In genomic region chr4:74401617-74402313, GRCm38 (mm10) we compare ENCODE assay signal across 8 mouse cellular contexts.
DNase-seq lines count a peak whose midpoint lies in the region; ATAC-seq lines count a peak whose summit lies in the region.
"Not testable (repeated sequence)": the region's sequence is repeated elsewhere in the genome, so short reads cannot be mapped to it uniquely, and the experiment has no call there.

No protein-coding gene starts in this region.

- not testable (repeated sequence) for H3K9me3 ChIP-seq in forebrain, embryonic 11.5 days (ENCODE audit: control insufficient read depth, low read length); forebrain, embryonic 15.5 days; hindbrain, embryonic 12.5 days (replicated peaks); hindbrain, embryonic 16.5 days (ENCODE audit: control insufficient read depth, low read length); limb, embryonic 11.5 days (ENCODE audit: control insufficient read depth, low read length); neural tube, embryonic 11.5 days (ENCODE audit: control insufficient read depth, low read length); neural tube, embryonic 15.5 days (replicated peaks)

- H3K36me3 ChIP-seq in forebrain, embryonic 11.5 days (ENCODE audit: control insufficient read depth, insufficient read depth, low read length); limb, embryonic 11.5 days (ENCODE audit: control insufficient read depth, insufficient read depth, low read length); neural tube, embryonic 11.5 days (ENCODE audit: control insufficient read depth, insufficient read depth, low read length): not testable (repeated sequence)
- peaks cover 27% of the 10 kb centered on the region for H3K36me3 ChIP-seq in forebrain, embryonic 15.5 days
- peaks cover 26% of the 10 kb centered on the region for H3K36me3 ChIP-seq in hindbrain, embryonic 12.5 days
- H3K36me3 ChIP-seq in hindbrain, embryonic 16.5 days (ENCODE audit: control insufficient read depth, insufficient read depth, low read length): peaks cover 20% of the 10 kb centered on the region
- peaks cover 24% of the 10 kb centered on the region for H3K36me3 ChIP-seq in neural tube, embryonic 15.5 days

- ATAC-seq in forebrain, embryonic 11.5 days (replicated peaks; ENCODE audit: low FRiP score): peak; percentile 56; the same call in 1 of the 2 replicates
- peak; percentile 74 for ATAC-seq in forebrain, embryonic 15.5 days (replicated peaks)
- ATAC-seq in hindbrain, embryonic 12.5 days (ENCODE audit: low FRiP score): peak; percentile 73; the same call in 1 of the 2 replicates
- ATAC-seq in hindbrain, embryonic 16.5 days: peak; percentile 88
- ATAC-seq in limb, embryonic 11.5 days (ENCODE audit: insufficient number of reproducible peaks, low FRiP score, low TSS enrichment, low read depth): 0 out of 2 replicates have a peak, but pooled peaks have one; percentile 51
- peak; percentile 69; the same call in 1 of the 2 replicates for ATAC-seq in neural tube, embryonic 11.5 days (ENCODE audit: insufficient read depth, low FRiP score, low TSS enrichment)
- peak; percentile 94 for ATAC-seq in neural tube, embryonic 15.5 days (ENCODE audit: low FRiP score)

- not testable (repeated sequence) for H3K4me2 ChIP-seq in forebrain, embryonic 11.5 days (ENCODE audit: low read depth, low read length, severe bottlenecking); forebrain, embryonic 15.5 days (replicated peaks); hindbrain, embryonic 12.5 days (replicated peaks); hindbrain, embryonic 16.5 days (ENCODE audit: low read length); limb, embryonic 11.5 days (ENCODE audit: low read depth, severe bottlenecking); neural tube, embryonic 11.5 days (ENCODE audit: low read depth); neural tube, embryonic 15.5 days

- H3K27me3 ChIP-seq in forebrain, embryonic 11.5 days (ENCODE audit: control insufficient read depth, insufficient read depth, low read length); forebrain, embryonic 15.5 days; hindbrain, embryonic 12.5 days; hindbrain, embryonic 16.5 days (replicated peaks; ENCODE audit: control insufficient read depth, insufficient read depth, low read length); limb, embryonic 11.5 days (ENCODE audit: control insufficient read depth, insufficient read depth, low read length); neural tube, embryonic 11.5 days (ENCODE audit: control insufficient read depth, insufficient read depth, low read length); neural tube, embryonic 15.5 days (replicated peaks): not testable (repeated sequence)

- H3K27ac ChIP-seq in forebrain, embryonic 11.5 days (ENCODE audit: low read depth, low read length); forebrain, embryonic 15.5 days (replicated peaks); hindbrain, embryonic 12.5 days; hindbrain, embryonic 16.5 days (ENCODE audit: low read depth, low read length); limb, embryonic 11.5 days (replicated peaks; ENCODE audit: low read depth, low read length); neural tube, embryonic 11.5 days (ENCODE audit: low read depth, low read length): not testable (repeated sequence)
- H3K27ac ChIP-seq in neural tube, embryonic 15.5 days (replicated peaks): peak overlapping the region; percentile 7; the same call in 1 of the 2 replicates

- H3K4me1 ChIP-seq in forebrain, embryonic 11.5 days (replicated peaks; ENCODE audit: control insufficient read depth, insufficient read depth, low read length); forebrain, embryonic 15.5 days; hindbrain, embryonic 12.5 days; hindbrain, embryonic 16.5 days (ENCODE audit: control insufficient read depth, insufficient read depth, low read depth, low read length); limb, embryonic 11.5 days (ENCODE audit: control insufficient read depth, insufficient read depth, low read length); neural tube, embryonic 11.5 days (ENCODE audit: control insufficient read depth, insufficient read depth, low read length); neural tube, embryonic 15.5 days: not testable (repeated sequence)

- H3K4me3 ChIP-seq in forebrain, embryonic 11.5 days (ENCODE audit: low read depth, low read length); forebrain, embryonic 15.5 days; hindbrain, embryonic 12.5 days; hindbrain, embryonic 16.5 days (ENCODE audit: low read length); limb, embryonic 11.5 days (ENCODE audit: low read depth, low read length); neural tube, embryonic 11.5 days (ENCODE audit: low read depth, low read length); neural tube, embryonic 15.5 days (replicated peaks): not testable (repeated sequence)

- H3K9ac ChIP-seq in forebrain, embryonic 11.5 days (ENCODE audit: low read length); forebrain, embryonic 15.5 days (replicated peaks); hindbrain, embryonic 12.5 days; hindbrain, embryonic 16.5 days (ENCODE audit: low read depth, low read length); limb, embryonic 11.5 days (ENCODE audit: low read length); neural tube, embryonic 11.5 days (ENCODE audit: low read length); neural tube, embryonic 15.5 days (replicated peaks): not testable (repeated sequence)

- peak; percentile 18 for DNase-seq in brain, embryonic 18.5 days (ENCODE audit: low read depth, low spot score)
- DNase-seq in forebrain, embryonic 11.5 days (ENCODE audit: low spot score); limb, embryonic 11.5 days (ENCODE audit: low spot score); neural tube, embryonic 11.5 days (ENCODE audit: low spot score): not testable (repeated sequence)

- WGBS in forebrain, embryonic 11.5 days: 62% methylated on average over 7 of the region's 7 CpGs
- 54% methylated on average over 7 of the region's 7 CpGs for WGBS in forebrain, embryonic 15.5 days
- WGBS in hindbrain, embryonic 12.5 days: 66% methylated on average over 7 of the region's 7 CpGs
- WGBS in hindbrain, embryonic 16.5 days: 56% methylated on average over 7 of the region's 7 CpGs
- 72% methylated on average over 7 of the region's 7 CpGs for WGBS in limb, embryonic 11.5 days
- WGBS in neural tube, embryonic 11.5 days: 61% methylated on average over 7 of the region's 7 CpGs
- WGBS in neural tube, embryonic 15.5 days: 46% methylated on average over 7 of the region's 7 CpGs
